Mouse (Mus musculus): ENCODE results near the gene Irs1.

The Irs1 gene

GRCm38 (mm10) chr1:82291151-82291797 is at the start of gene Irs1:
Gene Irs1, minus strand, starts transcription at chr1:82291416.
- in situ Hi-C loops (cut with MboI, MseI), result loop anchor here (5.0 kb wide), 1 partner anchor 979 kb away; no protein-coding TSS in a partner anchor

GRCm38 (mm10) chr1:82334506-82334905 is 43.3 kb upstream of the Irs1 start:
- in situ Hi-C loops (cut with MboI, MseI), result loop anchor here (25.0 kb wide), 1 partner anchor 678 kb away; the partner anchor contains the start of gene Gm47959

DNA sequence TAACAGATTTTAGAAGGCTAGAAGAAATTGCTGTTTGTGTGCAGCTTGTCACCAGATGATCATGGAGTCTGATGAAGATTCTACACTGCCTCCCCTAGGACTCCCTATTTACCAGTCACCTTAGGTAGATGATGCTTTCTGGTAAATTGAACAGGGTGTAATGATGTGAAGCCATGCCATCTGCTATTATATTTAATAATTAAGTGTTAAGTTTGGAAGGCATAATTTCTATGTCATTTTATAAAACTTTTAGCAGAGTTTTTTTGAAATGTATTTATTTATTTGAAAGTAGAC is 38.7 kb upstream of the Irs1 start:
- in situ Hi-C loops (cut with MboI, MseI), result loop anchor here (25.0 kb wide), 1 partner anchor 682 kb away; the partner anchor contains the start of gene Gm47959

- in situ Hi-C loops (cut with MboI, MseI), result loop anchor here (25.0 kb wide), 1 partner anchor 683 kb away; the partner anchor contains the start of gene Gm47959
Measured at GRCm38 (mm10) chr1:82329237-82329953, 38.2 kb upstream of the Irs1 start.

DNA sequence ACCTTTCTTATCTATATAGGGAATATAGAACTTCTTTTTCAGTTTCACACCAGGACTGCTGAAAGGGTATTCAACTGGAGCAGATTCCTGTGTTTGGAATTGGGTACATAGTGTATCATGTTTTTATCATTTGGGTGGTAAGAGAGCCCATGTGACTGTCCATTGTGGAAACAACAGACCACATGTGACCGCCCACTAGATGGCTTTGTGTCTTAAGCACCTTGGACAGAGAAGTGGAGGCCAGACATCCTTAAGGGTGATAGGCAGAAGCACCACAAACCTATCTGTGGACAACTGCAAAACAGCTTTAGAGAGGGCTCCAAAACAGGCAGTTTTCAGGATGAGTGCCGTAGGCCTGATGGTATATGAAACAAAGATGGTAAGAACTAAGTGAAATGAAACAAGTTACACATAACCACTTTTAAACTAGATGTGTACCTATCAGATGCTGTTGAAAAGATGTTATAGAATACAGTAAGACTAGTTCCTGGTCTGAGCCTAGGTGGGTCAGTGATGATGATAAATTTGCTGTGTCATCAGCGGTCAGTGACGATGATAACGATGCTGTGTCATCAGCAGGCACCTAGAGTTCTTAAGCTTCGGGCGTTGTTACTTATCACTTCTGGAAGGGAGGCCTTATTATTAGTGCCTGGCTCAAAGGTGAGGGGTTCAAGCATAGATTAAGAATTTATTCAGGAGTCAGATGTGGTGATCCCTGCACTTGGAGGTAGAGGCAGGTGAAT is 37.0 kb upstream of the Irs1 start:
- in situ Hi-C loops (cut with MboI, MseI), result loop anchor here (25.0 kb wide), 1 partner anchor 684 kb away; the partner anchor contains the start of gene Gm47959

- in situ Hi-C loops (cut with MboI, MseI), result loop anchor here (25.0 kb wide), 1 partner anchor 686 kb away; the partner anchor contains the start of gene Gm47959
Measured at GRCm38 (mm10) chr1:82326120-82326519, 34.9 kb upstream of the Irs1 start.

DNA sequence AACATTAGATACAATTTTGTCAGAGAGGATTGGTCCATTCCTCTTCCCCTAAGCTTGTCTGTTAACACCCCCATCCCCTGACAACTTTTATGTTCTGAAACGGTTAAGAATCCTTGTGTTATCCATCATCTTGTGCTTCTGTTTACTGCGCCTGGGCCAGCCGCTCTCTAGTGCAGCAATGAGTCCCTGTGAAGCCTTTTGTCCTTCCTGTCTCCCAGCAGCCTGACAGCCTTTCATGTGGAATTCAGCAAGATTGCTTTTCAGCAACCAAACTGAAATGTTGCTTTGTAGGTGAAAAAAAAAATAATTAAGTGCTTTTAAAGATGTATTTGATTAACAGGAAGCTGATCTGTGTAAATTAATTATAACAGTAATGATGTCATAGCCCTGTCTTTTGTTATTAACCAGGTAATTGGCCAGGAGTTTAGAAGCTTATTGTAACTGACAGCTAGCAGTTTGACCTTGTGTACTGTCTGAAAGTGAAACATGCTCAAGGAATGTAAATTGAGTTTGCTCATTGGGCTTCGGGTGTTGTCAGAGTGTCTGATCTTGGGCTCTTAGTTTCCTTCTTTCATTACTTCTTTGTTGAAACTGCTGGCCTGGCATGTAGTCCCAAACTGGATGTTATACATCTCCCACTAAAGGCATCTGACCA is 33.0 kb upstream of the Irs1 start:
- in situ Hi-C loops (cut with MboI, MseI), result no loop called here

GRCm38 (mm10) chr1:82321441-82321840 is 30.2 kb upstream of the Irs1 start:
- in situ Hi-C loops (cut with MboI, MseI), result no loop called here

DNA sequence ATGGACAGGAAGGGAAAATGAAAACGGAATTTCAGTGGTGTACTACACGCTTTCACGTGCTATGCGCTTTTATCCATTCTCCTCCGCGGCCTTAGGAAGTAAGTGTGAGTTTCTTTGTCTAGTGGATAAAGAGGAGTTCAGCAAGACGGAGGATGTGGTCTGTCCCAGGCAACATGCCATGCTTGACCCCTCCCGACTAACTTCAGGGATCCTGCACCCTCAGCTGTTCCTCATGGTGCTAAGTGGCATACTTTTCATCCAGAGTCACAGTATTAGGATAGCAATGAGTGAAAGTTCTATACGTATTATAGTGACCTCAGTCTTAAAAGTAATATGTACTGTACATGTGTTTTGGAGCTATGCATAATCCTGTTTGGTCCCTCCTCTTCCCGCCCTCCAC is 29.6 kb upstream of the Irs1 start:
- in situ Hi-C loops (cut with MboI, MseI), result no loop called here

DNA sequence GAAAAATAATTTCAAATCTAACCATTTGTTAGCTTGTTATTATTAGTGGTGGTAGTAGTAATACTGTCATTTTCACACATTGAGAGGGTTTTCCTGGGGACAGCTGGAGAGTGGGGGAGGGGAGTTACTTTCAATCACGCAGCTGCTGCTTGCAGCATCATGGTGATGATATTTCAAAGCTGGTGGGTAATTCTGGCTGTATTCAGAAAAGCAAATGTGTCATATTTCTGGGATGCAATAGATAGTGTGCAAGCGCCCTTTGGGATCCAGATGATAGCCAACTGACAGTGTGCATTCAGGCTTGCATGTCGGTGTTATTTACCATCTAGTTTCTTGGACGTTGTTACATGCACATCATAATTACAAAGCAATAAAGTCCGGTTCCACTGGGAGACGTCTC is 29.2 kb upstream of the Irs1 start:
- in situ Hi-C loops (cut with MboI, MseI), result no loop called here

- in situ Hi-C loops (cut with MboI, MseI), result loop anchor here (5.0 kb wide), 1 partner anchor 406 kb away; the partner anchor contains the start of gene Mff
Measured at GRCm38 (mm10) chr1:82316746-82317126, 25.5 kb upstream of the Irs1 start.

DNA sequence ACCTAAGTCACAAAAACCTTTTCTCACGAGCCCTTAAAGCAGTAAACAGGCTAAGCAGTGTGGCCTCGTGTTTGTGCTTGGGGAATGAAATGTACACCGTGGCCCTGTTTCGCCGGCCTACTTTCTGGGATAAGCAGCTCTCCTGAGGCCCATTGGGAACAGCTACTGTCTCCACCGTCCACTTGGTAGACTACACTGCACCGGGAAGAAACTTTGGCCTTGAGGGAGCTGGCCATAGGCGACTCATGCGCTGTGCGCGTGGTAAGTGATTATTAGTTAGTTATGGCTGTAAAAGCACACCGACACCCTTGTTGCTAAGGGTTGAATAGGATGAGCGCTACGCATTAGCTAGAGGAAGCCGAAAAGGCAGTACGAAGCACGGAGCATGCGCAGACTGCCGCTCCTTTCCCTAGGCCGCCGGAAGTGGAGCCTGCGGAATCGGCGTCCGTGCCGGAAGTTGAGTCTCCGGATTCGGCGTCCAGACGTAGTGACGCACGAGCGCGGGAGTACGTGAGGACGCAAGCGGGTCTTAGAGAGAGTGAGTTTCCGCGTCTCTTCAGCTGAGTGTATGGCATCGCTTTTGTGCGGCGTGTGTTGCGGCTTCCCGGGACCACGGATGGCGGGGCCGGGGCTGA is 25.0 kb upstream of the Irs1 start, which contains the start of gene Rhbdd1:
TSS of gene Rhbdd1 (plus strand) at position 342 of the 635 bp plus-strand sequence.
- in situ Hi-C loops (cut with MboI, MseI), result loop anchor here (5.0 kb wide), 1 partner anchor 406 kb away; the partner anchor contains the start of gene Mff

- in situ Hi-C loops (cut with MboI, MseI), result no loop called here
Measured at GRCm38 (mm10) chr1:82304483-82304882, 13.3 kb upstream of the Irs1 start.

DNA sequence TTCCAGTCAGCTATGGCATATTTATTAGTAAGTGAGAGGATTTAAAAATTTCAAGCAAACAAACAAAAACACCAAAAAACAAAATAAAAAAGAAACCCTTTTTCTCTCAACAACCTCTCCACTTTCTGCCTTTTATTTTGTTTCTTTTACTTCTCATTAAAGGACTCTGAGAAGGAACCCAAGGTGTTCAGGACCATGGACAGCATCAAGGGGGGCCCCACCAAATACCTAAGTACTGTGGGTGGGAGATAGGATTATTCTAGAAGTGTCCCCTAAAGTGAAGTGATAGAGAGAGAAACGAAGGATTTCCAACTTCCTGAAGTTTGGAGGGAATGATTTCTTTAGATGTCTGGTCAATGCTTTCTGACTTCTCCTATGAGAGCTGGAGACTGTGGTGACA is 7.4 kb upstream of the Irs1 start:
- in situ Hi-C loops (cut with MboI, MseI), result no loop called here

GRCm38 (mm10) chr1:82294102-82294501 is 2.9 kb upstream of the Irs1 start:
- in situ Hi-C loops (cut with MboI, MseI), result loop anchor here (5.0 kb wide), 1 partner anchor 982 kb away; no protein-coding TSS in a partner anchor

DNA sequence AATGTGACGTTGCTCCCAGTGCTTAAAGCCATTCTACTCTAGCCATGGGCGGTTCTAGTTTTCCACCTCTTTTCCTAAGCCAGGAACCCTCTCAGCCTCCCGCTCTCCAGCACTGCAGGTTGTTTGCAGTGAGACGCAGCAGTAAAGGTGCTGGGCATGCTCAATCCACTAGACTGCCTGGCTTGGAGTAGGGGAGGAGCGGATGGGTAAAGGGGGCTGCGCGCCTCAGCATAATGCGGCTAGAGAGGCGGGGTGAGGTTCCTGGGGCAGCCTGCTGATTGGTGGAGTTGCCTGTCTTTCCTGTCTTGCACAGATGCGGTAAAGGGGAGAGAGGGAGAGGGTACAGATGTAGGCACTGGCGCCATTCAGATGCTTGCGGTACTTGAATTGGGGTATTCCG is 1.6 kb upstream of the Irs1 start:
- in situ Hi-C loops (cut with MboI, MseI), result loop anchor here (5.0 kb wide), 1 partner anchor 980 kb away; no protein-coding TSS in a partner anchor

DNA sequence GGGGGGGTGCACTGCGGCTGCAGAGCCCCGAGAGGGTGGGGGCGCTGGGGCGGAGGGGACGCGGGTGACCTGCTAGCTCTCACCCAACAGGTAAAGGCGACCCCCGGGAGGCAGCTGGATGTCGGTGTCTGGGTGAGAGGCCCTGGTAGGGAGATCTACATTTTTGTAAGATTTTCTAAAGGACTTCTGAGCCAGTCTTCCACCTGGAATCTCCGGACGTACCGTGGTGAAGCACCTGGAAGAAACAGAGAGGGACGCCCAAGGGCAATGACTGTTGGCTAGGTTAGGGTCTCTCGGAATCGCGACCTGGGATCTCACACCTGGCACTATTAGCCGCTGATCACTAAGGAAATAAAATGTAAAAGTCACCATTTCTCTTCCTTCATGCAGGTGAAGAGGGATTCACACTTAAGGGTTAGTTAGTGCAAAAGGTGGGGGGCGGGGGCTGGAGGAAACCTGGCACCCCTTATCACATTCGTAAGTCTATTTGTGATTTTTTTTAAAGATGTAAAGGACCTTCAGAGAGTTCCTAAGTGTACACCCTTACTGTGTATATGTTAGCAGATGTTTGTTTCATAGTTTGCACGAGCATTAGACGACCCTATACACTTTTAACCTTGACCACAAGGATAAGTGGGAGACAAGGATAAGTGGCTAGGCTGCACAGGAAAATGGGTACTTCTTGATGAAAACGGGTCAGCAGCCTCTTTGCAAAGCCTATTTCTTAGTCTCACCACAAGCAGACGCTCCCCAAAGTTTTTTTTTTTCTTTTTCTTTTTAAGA is 905 bp upstream of the Irs1 start:
- in situ Hi-C loops (cut with MboI, MseI), result loop anchor here (5.0 kb wide), 1 partner anchor 980 kb away; no protein-coding TSS in a partner anchor

DNA sequence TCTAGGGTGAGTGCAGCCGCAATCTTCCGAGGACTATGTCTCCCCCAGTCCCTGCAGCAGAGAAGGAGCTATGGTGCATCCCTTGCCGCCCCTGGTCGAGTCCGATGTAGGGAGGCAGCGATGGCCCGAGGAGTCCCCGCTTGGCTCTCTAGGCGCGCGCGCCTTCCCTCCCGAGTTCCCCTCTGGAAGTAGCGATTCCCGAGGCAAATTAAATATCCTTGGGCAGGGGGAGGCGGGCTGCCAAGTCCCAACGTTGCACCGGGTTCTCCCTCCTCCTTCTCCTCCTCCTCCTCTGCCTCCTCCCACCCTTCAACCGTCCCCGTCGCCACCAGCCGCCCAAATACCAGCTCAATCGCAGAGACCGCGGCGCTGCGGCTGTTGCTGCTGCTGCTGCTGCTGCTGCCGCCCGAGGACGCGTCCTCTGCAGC is 479 bp downstream of the Irs1 start:
- in situ Hi-C loops (cut with MboI, MseI), result loop anchor here (5.0 kb wide), 1 partner anchor 978 kb away; no protein-coding TSS in a partner anchor

DNA sequence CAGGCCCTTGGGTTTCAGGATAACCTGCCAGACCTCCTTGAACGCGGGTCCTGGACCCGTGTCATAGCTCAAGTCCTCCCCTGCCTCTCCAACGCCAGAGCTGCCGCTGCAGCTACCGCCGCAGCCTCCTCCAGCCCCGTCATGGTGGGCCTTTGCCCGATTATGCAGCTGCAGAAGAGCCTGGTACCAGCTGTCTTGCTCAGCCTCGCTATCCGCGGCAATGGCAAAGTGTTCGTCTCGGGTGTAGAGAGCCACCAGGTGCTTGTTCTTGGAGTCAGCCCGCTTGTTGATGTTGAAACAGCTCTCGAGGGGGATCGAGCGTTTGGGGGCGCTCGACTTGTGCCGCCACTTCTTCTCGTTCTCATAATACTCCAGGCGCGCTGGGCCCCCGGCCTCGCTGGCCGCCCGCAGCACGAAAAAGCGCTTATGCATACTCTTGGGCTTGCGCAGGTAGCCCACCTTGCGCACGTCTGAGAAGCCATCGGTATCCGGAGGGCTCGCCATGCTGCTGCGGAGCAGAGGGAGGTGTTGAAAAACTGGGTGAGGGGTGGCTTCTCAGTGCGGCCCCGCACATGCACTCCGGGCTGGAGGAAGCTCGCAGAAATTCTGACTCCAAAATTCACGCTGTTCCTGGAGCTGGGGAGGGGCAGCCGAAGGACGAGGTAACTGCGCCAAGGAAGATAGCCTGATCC is 1.1 kb downstream of the Irs1 start:
- in situ Hi-C loops (cut with MboI, MseI), result loop anchor here (5.0 kb wide), 1 partner anchor 978 kb away; no protein-coding TSS in a partner anchor
